Mouse (Mus musculus) forebrain, embryonic 14.5 days (tissue): ENCODE measurements around the gene Limk2. TPM values are rescaled to one million over a fixed set of nuclear protein-coding genes. Genes with fewer than 3 reads are reported as not detected.

Experiments used
- ATAC-seq: fragments of 200-750 bp; cut with Nextera tagmentation; 2 replicates; pipeline ENCODE4 v1.8.0; 2017; ENCODE audit warnings: mild to moderate bottlenecking, moderate library complexity
- DNase-seq: peaks from one replicate; pipeline ENCODE4 v3.0.0-alpha.2; 2015; ENCODE audit warnings: low spot score
- H3K27ac ChIP-seq: fragments of 300-500 bp; sonication (generic); 2 replicates; pipeline ENCODE4 v1.5.1; 2014; ENCODE audit warnings: low read depth, mild to moderate bottlenecking, control low read depth, low read length, moderate library complexity
- H3K27me3 ChIP-seq: fragments of 300-500 bp; sonication (generic); replicated peaks from 2 replicates; pipeline ENCODE4 v1.6.1; 2014; ENCODE audit warnings: low read length, control low read depth, mixed read lengths; ENCODE audit not compliant: control insufficient read depth, insufficient read depth
- H3K36me3 ChIP-seq: fragments of 300-500 bp; sonication (generic); 2 replicates; pipeline ENCODE4 v1.6.1; 2014; ENCODE audit warnings: low read length, control low read depth; ENCODE audit not compliant: control insufficient read depth, insufficient read depth
- H3K4me1 ChIP-seq: fragments of 300-500 bp; sonication (generic); 2 replicates; pipeline ENCODE4 v1.6.1; 2014; ENCODE audit warnings: antibody characterized with exemption, low read length, control low read depth; ENCODE audit not compliant: control insufficient read depth, insufficient read depth
- H3K4me2 ChIP-seq: fragments of 300-500 bp; sonication (generic); 2 replicates; pipeline ENCODE4 v1.6.1; 2014; ENCODE audit warnings: mild to moderate bottlenecking, control low read depth, low read length
- H3K4me3 ChIP-seq: fragments of 300-500 bp; sonication (generic); 2 replicates; pipeline ENCODE4 v1.5.1; 2014; ENCODE audit warnings: low read depth, low read length, control low read depth
- H3K9ac ChIP-seq: fragments of 300-500 bp; sonication (generic); 2 replicates; pipeline ENCODE4 v1.6.1; 2014; ENCODE audit warnings: mild to moderate bottlenecking, low read length, control low read depth, moderate library complexity
- H3K9me3 ChIP-seq: fragments of 300-500 bp; sonication (generic); replicated peaks from 2 replicates; pipeline ENCODE4 v1.6.1; 2016; ENCODE audit warnings: low read length, control low read depth, mixed read lengths; ENCODE audit not compliant: control insufficient read depth
- WGBS: fragments of 180-500 bp; shearing (Covaris S2); extraction: QIAGEN DNeasy Blood & Tissue Kit; methylation state at CpG from one replicate; pipeline ENCODE4 v1.1.7; 2014; 5-methylcytosine and 5-hydroxymethylcytosine counted together
- polyA plus RNA-seq: library from polyadenylated mRNA; unstranded; fragments of >200 nt; fragmentation: Nextera tagmentation; extraction: Ambion mirVana; gene quantifications from 2 replicates; pipeline ENCODE4 v1.2.1, GENCODE M21; 2014

Gene Limk2
- polyA plus RNA-seq, 1 experiment from 2014 or later = 88.4 TPM

GRCm38 (mm10) chr11:3403024-3403423 lies 6.0 kb downstream of the Limk2 start:
- Histone ChIP-seq H3K4me2 (no peak overlapping the region), H3K9ac (no peak overlapping the region), H3K27ac (no peak overlapping the region), H3K27me3 (no peaks in the 10 kb centered on the region), H3K4me1 (peaks cover under 1% of the 10 kb centered on the region), H3K36me3 (no peaks in the 10 kb centered on the region), H3K4me3 (no peak overlapping the region), H3K9me3 (no peaks in the 10 kb centered on the region)
- WGBS = 86% methylated on average over 3 of the region's 3 CpGs
- no peak for DNase-seq
- ATAC-seq = no peak

- no peaks in the 10 kb centered on the region for H3K36me3 ChIP-seq
- WGBS = 97% methylated on average over 1 of the region's 1 CpGs
- DNase-seq (no peak), ATAC-seq (no peak)
- H3K27me3 ChIP-seq = no peaks in the 10 kb centered on the region
- peaks cover 15% of the 10 kb centered on the region for H3K4me1 ChIP-seq
- no peak overlapping the region for H3K4me3 ChIP-seq
- H3K27ac ChIP-seq = no peak overlapping the region
- H3K9ac ChIP-seq = no peak overlapping the region
- H3K9me3 ChIP-seq = no peaks in the 10 kb centered on the region
- H3K4me2 ChIP-seq = no peak overlapping the region
Measured at GRCm38 (mm10) chr11:3398318-3398717, 10.7 kb downstream of the Limk2 start.

GRCm38 (mm10) chr11:3396562-3396961 lies 12.4 kb downstream of the Limk2 start:
- Histone ChIP-seq H3K36me3 (no peaks in the 10 kb centered on the region), H3K4me3 (no peak overlapping the region), H3K4me2 (no peak overlapping the region), H3K27me3 (no peaks in the 10 kb centered on the region), H3K9ac (peak overlapping the region; percentile 13; the same call in 1 of the 2 replicates), H3K4me1 (peaks cover 15% of the 10 kb centered on the region), H3K27ac (peak overlapping the region; percentile 39; the same call in 1 of the 2 replicates), H3K9me3 (no peaks in the 10 kb centered on the region)
- DNase-seq (peak; percentile 77), ATAC-seq (peak; percentile 85)
- 9% methylated on average over 8 of the region's 8 CpGs for WGBS

- Histone ChIP-seq H3K36me3 (no peaks in the 10 kb centered on the region), H3K27me3 (no peaks in the 10 kb centered on the region), H3K4me3 (no peak overlapping the region), H3K9me3 (no peaks in the 10 kb centered on the region), H3K9ac (no peak overlapping the region), H3K27ac (0 out of 2 replicates have a peak overlapping the region, but pooled peaks have one; percentile 39), H3K4me1 (peaks cover 15% of the 10 kb centered on the region), H3K4me2 (no peak overlapping the region)
- 29% methylated on average over 3 of the region's 3 CpGs for WGBS
- ATAC-seq (peak; percentile 68), DNase-seq (peak; percentile 29)
Measured at GRCm38 (mm10) chr11:3396091-3396490, 12.9 kb downstream of the Limk2 start.

- H3K9me3 ChIP-seq = no peaks in the 10 kb centered on the region
- DNase-seq = peak; percentile 8
- H3K4me2 ChIP-seq = no peak overlapping the region
- WGBS = 29% methylated on average over 5 of the region's 5 CpGs
- no peak for ATAC-seq
- H3K27me3 ChIP-seq = no peaks in the 10 kb centered on the region
- H3K36me3 ChIP-seq = no peaks in the 10 kb centered on the region
- no peak overlapping the region for H3K9ac ChIP-seq
- H3K4me1 ChIP-seq = peaks cover 15% of the 10 kb centered on the region
- no peak overlapping the region for H3K4me3 ChIP-seq
- H3K27ac ChIP-seq = no peak overlapping the region
Measured at GRCm38 (mm10) chr11:3394520-3394919, 14.5 kb downstream of the Limk2 start.

GRCm38 (mm10) chr11:3392526-3392925 lies 16.5 kb downstream of the Limk2 start:
- Histone ChIP-seq H3K9me3 (no peaks in the 10 kb centered on the region), H3K4me3 (no peak overlapping the region), H3K9ac (no peak overlapping the region), H3K27ac (no peak overlapping the region), H3K4me1 (peaks cover 15% of the 10 kb centered on the region), H3K4me2 (no peak overlapping the region), H3K27me3 (no peaks in the 10 kb centered on the region), H3K36me3 (no peaks in the 10 kb centered on the region)
- WGBS = 79% methylated on average over 8 of the region's 8 CpGs
- DNase-seq (no peak), ATAC-seq (no peak)

- no peak for DNase-seq
- Histone ChIP-seq H3K27ac (no peak overlapping the region), H3K9me3 (no peaks in the 10 kb centered on the region), H3K4me3 (no peak overlapping the region), H3K27me3 (no peaks in the 10 kb centered on the region), H3K4me1 (0 out of 2 replicates have a peak, but pooled peaks cover 3% of the 10 kb centered on the region), H3K36me3 (no peaks in the 10 kb centered on the region), H3K4me2 (no peak overlapping the region), H3K9ac (no peak overlapping the region)
- no peak for ATAC-seq
- 93% methylated on average over 5 of the region's 5 CpGs for WGBS
Measured at GRCm38 (mm10) chr11:3390789-3391188, 18.2 kb downstream of the Limk2 start.

- 72% methylated on average over 5 of the region's 5 CpGs for WGBS
- no peak overlapping the region for H3K4me2 ChIP-seq
- no peak overlapping the region for H3K27ac ChIP-seq
- no peaks in the 10 kb centered on the region for H3K27me3 ChIP-seq
- H3K4me3 ChIP-seq = no peak overlapping the region
- H3K4me1 ChIP-seq = 0 out of 2 replicates have a peak, but pooled peaks cover 3% of the 10 kb centered on the region
- DNase-seq (no peak), ATAC-seq (no peak)
- no peak overlapping the region for H3K9ac ChIP-seq
- no peaks in the 10 kb centered on the region for H3K36me3 ChIP-seq
- H3K9me3 ChIP-seq = no peaks in the 10 kb centered on the region
Measured at GRCm38 (mm10) chr11:3389996-3390395, 19.0 kb downstream of the Limk2 start.

GRCm38 (mm10) chr11:3387482-3388196 lies 21.4 kb downstream of the Limk2 start:
- Histone ChIP-seq H3K4me1 (no peaks in the 10 kb centered on the region), H3K27ac (no peak overlapping the region), H3K9ac (no peak overlapping the region), H3K4me3 (no peak overlapping the region), H3K9me3 (no peaks in the 10 kb centered on the region), H3K36me3 (no peaks in the 10 kb centered on the region; the same call in 1 of the 2 replicates), H3K27me3 (no peaks in the 10 kb centered on the region), H3K4me2 (no peak overlapping the region)
- ATAC-seq (no peak), DNase-seq (no peak)
- 84% methylated on average over 6 of the region's 6 CpGs for WGBS
